In genomic region chr2:159703100-159703499, GRCm38 (mm10) we compare ENCODE assay signal across 21 mouse cellular contexts.
A peak's percentile ranks its signal among the peaks of the same experiment; 100 is the strongest.
DNase-seq lines count a peak whose midpoint lies in the region; ATAC-seq and TF ChIP-seq lines count a peak whose summit lies in the region.
"Had no signal": no experiment of that assay in that cellular context is flagged by ENCODE, and none has a peak within 500 bp of the region (broad histone marks: within the 10 kb centered on the region; RNA-seq: fewer than 3 reads in every experiment).

No protein-coding gene starts in this region.

- H3K36me3 ChIP-seq in heart, embryonic 12.5 days: no peaks in the 10 kb centered on the region
- no peaks in the 10 kb centered on the region for H3K36me3 ChIP-seq in midbrain, embryonic 11.5 days (ENCODE audit: control insufficient read depth, insufficient read depth, low read length)
- H3K36me3 ChIP-seq in midbrain, postnatal 0 days (ENCODE audit: insufficient read depth, low read length): no peaks in the 10 kb centered on the region
- H3K36me3 ChIP-seq: embryonic facial prominence, embryonic 13.5 days; forebrain, embryonic 12.5 days; heart, embryonic 13.5 days; hindbrain, embryonic 10.5 days; intestine, embryonic 15.5 days had no signal

- H3K9me3 ChIP-seq in heart, embryonic 12.5 days (replicated peaks): 0 out of 2 replicates have a peak, but pooled peaks cover 3% of the 10 kb centered on the region
- no peaks in the 10 kb centered on the region for H3K9me3 ChIP-seq in midbrain, embryonic 11.5 days (ENCODE audit: control insufficient read depth, low read length)
- 0 out of 2 replicates have a peak, but pooled peaks cover 6% of the 10 kb centered on the region for H3K9me3 ChIP-seq in midbrain, postnatal 0 days (ENCODE audit: low read length)
- H3K9me3 ChIP-seq: intestine, embryonic 15.5 days had no signal

- H3K27me3 ChIP-seq in heart, embryonic 12.5 days (replicated peaks): no peaks in the 10 kb centered on the region
- H3K27me3 ChIP-seq in midbrain, embryonic 11.5 days (ENCODE audit: control insufficient read depth, insufficient read depth, low read length): no peaks in the 10 kb centered on the region
- no peaks in the 10 kb centered on the region for H3K27me3 ChIP-seq in midbrain, postnatal 0 days (ENCODE audit: insufficient read depth, low read length)
- H3K27me3 ChIP-seq: embryonic facial prominence, embryonic 13.5 days; forebrain, embryonic 12.5 days; heart, embryonic 13.5 days; intestine, embryonic 15.5 days; Patski had no signal

- no peak for ATAC-seq in heart, embryonic 12.5 days (ENCODE audit: insufficient number of reproducible peaks, low FRiP score)
- ATAC-seq in midbrain, embryonic 11.5 days (ENCODE audit: low FRiP score): no peak
- ATAC-seq in midbrain, postnatal 0 days (ENCODE audit: low FRiP score): no peak
- ATAC-seq: activated CD4-positive, CD25-positive, alpha-beta regulatory T cell, adult 4 months; forebrain, embryonic 16.5 days; intestine, embryonic 15.5 days; Patski had no signal

- 0 out of 2 replicates have a peak, but pooled peaks cover 4% of the 10 kb centered on the region for H3K4me1 ChIP-seq in heart, embryonic 12.5 days (replicated peaks)
- no peaks in the 10 kb centered on the region for H3K4me1 ChIP-seq in midbrain, embryonic 11.5 days (ENCODE audit: control insufficient read depth, insufficient read depth, low read length)
- no peaks in the 10 kb centered on the region for H3K4me1 ChIP-seq in midbrain, postnatal 0 days (ENCODE audit: insufficient read depth, low read length)
- H3K4me1 ChIP-seq: embryonic facial prominence, embryonic 13.5 days; forebrain, embryonic 12.5 days; hindbrain, embryonic 10.5 days; intestine, embryonic 15.5 days had no signal

- no peak for TF ChIP-seq CTCF in midbrain, postnatal 0 days (IDR thresholded peaks at IDR 0.05)

- H3K4me2 ChIP-seq in heart, embryonic 12.5 days: no peak overlapping the region
- no peak overlapping the region for H3K4me2 ChIP-seq in midbrain, embryonic 11.5 days
- no peak overlapping the region for H3K4me2 ChIP-seq in midbrain, postnatal 0 days (ENCODE audit: low read depth, low read length, poor library complexity, severe bottlenecking)
- H3K4me2 ChIP-seq: embryonic facial prominence, embryonic 13.5 days; forebrain, embryonic 12.5 days; heart, embryonic 13.5 days; hindbrain, embryonic 14.5 days; intestine, embryonic 15.5 days had no signal

- no peak overlapping the region for H3K9ac ChIP-seq in heart, embryonic 12.5 days
- no peak overlapping the region for H3K9ac ChIP-seq in midbrain, embryonic 11.5 days (ENCODE audit: low read length)
- H3K9ac ChIP-seq in midbrain, postnatal 0 days (replicated peaks; ENCODE audit: low read length, poor library complexity, severe bottlenecking): no peak overlapping the region
- H3K9ac ChIP-seq: embryonic facial prominence, embryonic 13.5 days; forebrain, embryonic 12.5 days; heart, embryonic 13.5 days; hindbrain, embryonic 14.5 days; intestine, embryonic 15.5 days had no signal

- H3K27ac ChIP-seq in heart, embryonic 12.5 days (ENCODE audit: poor library complexity, severe bottlenecking): no peak overlapping the region
- H3K27ac ChIP-seq in midbrain, embryonic 11.5 days (ENCODE audit: low read depth, low read length): no peak overlapping the region
- no peak overlapping the region for H3K27ac ChIP-seq in midbrain, postnatal 0 days (ENCODE audit: low read depth, low read length)
- H3K27ac ChIP-seq: embryonic facial prominence, embryonic 13.5 days; forebrain, embryonic 12.5 days; heart, embryonic 13.5 days; hindbrain, embryonic 10.5 days; hindbrain, embryonic 14.5 days; intestine, embryonic 15.5 days had no signal

- 52% methylated on average over 3 of the region's 3 CpGs for WGBS in heart, embryonic 12.5 days
- 87% methylated on average over 3 of the region's 3 CpGs for WGBS in midbrain, embryonic 11.5 days
- 86% methylated on average over 3 of the region's 3 CpGs for WGBS in midbrain, postnatal 0 days

- H3K4me3 ChIP-seq in heart, embryonic 12.5 days: no peak overlapping the region
- H3K4me3 ChIP-seq in midbrain, embryonic 11.5 days (ENCODE audit: low read depth, low read length): no peak overlapping the region
- no peak overlapping the region for H3K4me3 ChIP-seq in midbrain, postnatal 0 days (ENCODE audit: low read depth, low read length)
- H3K4me3 ChIP-seq: embryonic facial prominence, embryonic 13.5 days; forebrain, embryonic 12.5 days; heart, embryonic 13.5 days; hindbrain, embryonic 10.5 days; intestine, embryonic 15.5 days had no signal

- peak; percentile 92 for DNase-seq in heart, adult 11 months
- no peak for DNase-seq in heart, postnatal 4 days
- peak; percentile 19 to 22 for DNase-seq in heart, adult 9 months (ENCODE audit: low spot score in 2 of 2)
- DNase-seq in midbrain, embryonic 11.5 days (ENCODE audit: low spot score, missing footprints): peak; percentile 54
- no peak for DNase-seq in midbrain, postnatal 0 days (ENCODE audit: low spot score)
- DNase-seq in skeletal muscle tissue, adult 2 months (ENCODE audit: low read depth, low spot score): peak; percentile 36
- DNase-seq in left cerebral cortex, adult 11 months (ENCODE audit: low spot score): no peak
- DNase-seq: adrenal gland, postnatal 14 days; cerebellum, adult 11-12 months; cerebellum, adult 9-11 months; cerebellum, postnatal 36 days had no signal

Comparison
In these comparisons a context has a peak if more than half of its experiments do, and no peak if none do; other contexts are left out.
1. DNase-seq: peak in heart, adult 11 months (single experiment), heart, adult 9 months (2 of 2), midbrain, embryonic 11.5 days (single experiment) and skeletal muscle tissue, adult 2 months (single experiment); none in heart, postnatal 4 days (single experiment), midbrain, postnatal 0 days (single experiment) and left cerebral cortex, adult 11 months (single experiment).